Mouse (Mus musculus) heart, embryonic 10.5 days (tissue): ENCODE results near the gene Ccdc162. TPM values are rescaled to one million over a fixed set of nuclear protein-coding genes. Genes with fewer than 3 reads are reported as not detected.
"Not testable (repeated sequence)": the region's sequence is repeated elsewhere in the genome, so short reads cannot be mapped to it uniquely, and the experiment has no call there.

Experiments
- DNase-seq: peaks from one replicate; pipeline ENCODE4 v3.0.0-alpha.2; 2017; ENCODE audit warnings: low spot score
- H3K27ac ChIP-seq: fragments of 300-500 bp; sonication (generic); 2 replicates; pipeline ENCODE4 v1.5.1; 2016; ENCODE audit warnings: mild to moderate bottlenecking
- H3K27me3 ChIP-seq: fragments of 300-500 bp; sonication (generic); 2 replicates; pipeline ENCODE4 v1.6.1; 2016; ENCODE audit warnings: mild to moderate bottlenecking; ENCODE audit not compliant: poor library complexity, insufficient read depth, severe bottlenecking
- H3K36me3 ChIP-seq: fragments of 300-500 bp; sonication (generic); 2 replicates; pipeline ENCODE4 v1.6.1; 2016; ENCODE audit warnings: mild to moderate bottlenecking, moderate library complexity
- H3K4me1 ChIP-seq: fragments of 300-500 bp; sonication (generic); 2 replicates; pipeline ENCODE4 v1.6.1; 2016; ENCODE audit warnings: mild to moderate bottlenecking
- H3K4me3 ChIP-seq: fragments of 300-500 bp; sonication (generic); 2 replicates; pipeline ENCODE4 v1.5.1; 2016; ENCODE audit warnings: mild to moderate bottlenecking, moderate library complexity
- H3K9me3 ChIP-seq: fragments of 300-500 bp; sonication (generic); 2 replicates; pipeline ENCODE4 v1.6.1; 2016; ENCODE audit warnings: mild to moderate bottlenecking, moderate library complexity
- WGBS: fragments of 180-500 bp; shearing (Covaris S2); methylation state at CpG from one replicate; pipeline ENCODE4 v1.1.7; 2016; 5-methylcytosine and 5-hydroxymethylcytosine counted together
- polyA plus RNA-seq: library from polyadenylated mRNA; unstranded; fragments of >200 nt; fragmentation: Nextera tagmentation; extraction: Ambion mirVana; gene quantifications from 2 replicates; pipeline ENCODE4 v1.2.1, GENCODE M21; 2016

Ccdc162 gene
- polyA plus RNA-seq, 1 experiment from 2014 or later = 0.40 TPM

DNA sequence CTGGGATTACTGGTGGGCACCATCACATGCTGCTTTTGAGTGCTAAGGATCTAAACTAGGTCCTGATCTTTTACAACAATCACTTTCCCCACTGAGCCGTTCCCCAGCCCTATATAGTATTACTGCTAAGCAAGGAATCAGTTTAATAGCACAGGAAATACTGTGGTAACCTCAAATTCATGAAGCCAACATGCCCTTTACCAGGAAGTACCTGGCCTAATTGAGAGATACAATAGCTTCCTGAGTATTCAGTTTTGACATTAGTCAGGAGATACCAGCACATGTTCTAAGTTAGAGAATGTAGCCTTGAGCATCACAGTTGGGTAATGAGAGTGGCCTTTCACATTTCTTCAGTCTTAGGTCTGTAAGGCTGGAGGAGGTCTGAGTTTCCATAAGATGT is 179.7 kb downstream of the Ccdc162 start:
- no peak overlapping the region for H3K27ac ChIP-seq
- H3K27me3 ChIP-seq = no peaks in the 10 kb centered on the region
- peak; percentile 61 for DNase-seq
- no peak overlapping the region for H3K4me3 ChIP-seq
- H3K9me3 ChIP-seq = no peaks in the 10 kb centered on the region
- H3K36me3 ChIP-seq = peaks cover 65% of the 10 kb centered on the region
- 88% methylated on average over 1 of the region's 1 CpGs for WGBS
- H3K4me1 ChIP-seq = no peaks in the 10 kb centered on the region

DNA sequence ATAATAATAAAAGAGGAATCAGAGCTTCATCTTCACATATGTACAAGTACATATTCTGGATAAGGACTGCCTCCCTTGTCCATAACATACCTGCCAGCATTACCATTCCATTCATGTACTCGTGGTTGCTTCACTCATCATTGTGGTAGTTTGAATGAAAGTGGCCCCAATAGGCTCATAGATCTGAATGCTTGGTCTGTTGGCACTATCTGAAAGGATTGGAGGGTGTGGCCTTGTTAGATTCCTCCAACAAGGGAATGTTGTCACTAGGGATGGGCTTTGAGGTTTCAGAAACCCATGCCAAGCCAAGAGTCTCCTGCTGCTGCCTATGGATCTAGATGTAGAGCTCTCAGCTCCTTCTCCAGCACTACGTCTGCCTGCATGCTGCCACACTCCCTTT is 180.4 kb downstream of the Ccdc162 start:
- Histone ChIP-seq H3K27ac (no peak overlapping the region), H3K4me1 (no peaks in the 10 kb centered on the region), H3K9me3 (no peaks in the 10 kb centered on the region), H3K27me3 (no peaks in the 10 kb centered on the region), H3K4me3 (no peak overlapping the region), H3K36me3 (peaks cover 71% of the 10 kb centered on the region)
- peak; percentile 58 for DNase-seq
- WGBS = 92% methylated on average over 2 of the region's 2 CpGs

DNA sequence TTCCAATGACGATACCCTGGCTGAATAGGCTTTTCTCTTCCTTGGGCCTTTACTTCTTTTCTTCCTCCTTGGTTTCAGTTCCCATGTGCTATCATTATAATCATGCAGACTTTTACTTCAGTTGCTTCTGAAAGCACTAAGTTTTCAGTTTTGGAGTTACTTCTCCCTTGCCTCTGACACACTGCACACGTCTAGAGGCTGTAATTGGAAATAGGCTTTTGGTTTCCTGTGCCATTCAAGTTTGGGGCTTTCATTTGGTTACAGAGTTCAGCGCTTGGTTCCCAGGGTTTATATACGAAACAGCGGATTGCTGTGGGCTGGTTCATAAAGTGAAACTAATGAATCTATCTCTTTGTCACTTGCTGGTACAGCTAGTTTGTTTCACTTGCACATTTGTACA is 186.5 kb downstream of the Ccdc162 start:
- Histone ChIP-seq H3K27ac (no peak overlapping the region), H3K4me1 (no peaks in the 10 kb centered on the region), H3K36me3 (peaks cover 87% of the 10 kb centered on the region), H3K27me3 (no peaks in the 10 kb centered on the region), H3K9me3 (no peaks in the 10 kb centered on the region), H3K4me3 (no peak overlapping the region)
- no peak for DNase-seq
- WGBS = 87% methylated on average over 5 of the region's 5 CpGs

DNA sequence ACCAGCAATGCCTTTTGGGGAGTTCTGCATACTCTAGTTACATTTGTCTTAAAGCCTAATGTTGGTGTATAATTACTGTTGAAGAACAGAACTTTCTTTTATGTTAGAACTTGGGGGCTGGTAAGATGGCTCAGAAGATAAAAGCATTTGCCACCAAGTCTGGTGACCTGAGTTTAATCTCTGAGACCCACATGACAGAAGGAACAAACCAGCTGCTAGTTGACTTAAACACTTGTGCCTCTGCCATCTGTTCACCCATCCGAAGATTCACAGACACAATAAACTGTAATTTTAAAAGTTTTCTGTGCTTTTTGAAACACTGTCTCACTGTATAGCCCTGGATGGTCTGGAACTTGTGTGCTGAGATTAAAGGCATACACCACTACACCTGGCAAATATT is 190.7 kb downstream of the Ccdc162 start:
- 94% methylated on average over 1 of the region's 1 CpGs for WGBS
- no peak for DNase-seq
- Histone ChIP-seq H3K27ac (no peak overlapping the region), H3K4me3 (no peak overlapping the region), H3K36me3 (peaks cover 63% of the 10 kb centered on the region), H3K4me1 (peaks cover 8% of the 10 kb centered on the region), H3K27me3 (no peaks in the 10 kb centered on the region), H3K9me3 (no peaks in the 10 kb centered on the region)

DNA sequence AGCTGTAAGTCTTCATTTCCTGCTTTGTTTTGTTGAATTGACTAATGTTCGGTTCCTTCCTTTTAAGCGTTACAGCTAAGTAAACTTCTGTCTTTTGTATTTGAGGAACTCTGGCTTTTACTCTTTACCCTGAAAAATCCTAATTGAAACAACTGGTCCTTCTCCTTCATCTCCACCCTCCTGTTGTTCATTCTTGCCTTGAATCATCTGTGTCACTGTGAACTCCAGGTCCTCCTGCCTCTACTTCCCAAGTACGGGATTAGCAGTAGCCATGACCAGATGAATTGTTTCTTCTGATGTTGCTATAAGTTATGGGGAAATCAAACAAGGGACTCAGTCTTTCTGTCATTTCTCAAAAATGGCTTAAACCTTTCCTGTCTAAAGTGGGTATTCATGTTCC is 193.0 kb downstream of the Ccdc162 start:
- 92% methylated on average over 3 of the region's 3 CpGs for WGBS
- Histone ChIP-seq H3K9me3 (no peaks in the 10 kb centered on the region), H3K36me3 (peaks cover 41% of the 10 kb centered on the region), H3K27ac (no peak overlapping the region), H3K4me1 (peaks cover 8% of the 10 kb centered on the region), H3K4me3 (no peak overlapping the region), H3K27me3 (no peaks in the 10 kb centered on the region)
- DNase-seq = no peak

DNA sequence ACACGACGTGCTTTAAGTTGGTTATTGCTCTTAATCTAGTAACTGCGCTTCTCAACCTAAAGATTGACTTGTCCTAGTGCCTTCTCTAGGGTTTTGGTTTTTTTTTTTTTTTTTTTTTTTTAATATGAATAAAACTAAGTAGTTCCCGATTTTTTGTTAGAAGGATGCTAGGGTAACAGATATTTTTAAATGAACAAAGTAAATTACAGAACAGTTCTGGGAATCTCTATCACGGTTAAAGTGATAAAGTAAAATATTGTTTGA is 196.1 kb downstream of the Ccdc162 start:
- H3K36me3 ChIP-seq = peaks cover 18% of the 10 kb centered on the region
- no peaks in the 10 kb centered on the region for H3K9me3 ChIP-seq
- H3K4me1 ChIP-seq = peaks cover 8% of the 10 kb centered on the region
- 5% methylated on average over 5 of the region's 5 CpGs for WGBS
- peak overlapping the region; percentile 92 for H3K4me3 ChIP-seq
- no peaks in the 10 kb centered on the region for H3K27me3 ChIP-seq
- peak overlapping the region; percentile 100 for H3K27ac ChIP-seq
- DNase-seq = no peak

DNA sequence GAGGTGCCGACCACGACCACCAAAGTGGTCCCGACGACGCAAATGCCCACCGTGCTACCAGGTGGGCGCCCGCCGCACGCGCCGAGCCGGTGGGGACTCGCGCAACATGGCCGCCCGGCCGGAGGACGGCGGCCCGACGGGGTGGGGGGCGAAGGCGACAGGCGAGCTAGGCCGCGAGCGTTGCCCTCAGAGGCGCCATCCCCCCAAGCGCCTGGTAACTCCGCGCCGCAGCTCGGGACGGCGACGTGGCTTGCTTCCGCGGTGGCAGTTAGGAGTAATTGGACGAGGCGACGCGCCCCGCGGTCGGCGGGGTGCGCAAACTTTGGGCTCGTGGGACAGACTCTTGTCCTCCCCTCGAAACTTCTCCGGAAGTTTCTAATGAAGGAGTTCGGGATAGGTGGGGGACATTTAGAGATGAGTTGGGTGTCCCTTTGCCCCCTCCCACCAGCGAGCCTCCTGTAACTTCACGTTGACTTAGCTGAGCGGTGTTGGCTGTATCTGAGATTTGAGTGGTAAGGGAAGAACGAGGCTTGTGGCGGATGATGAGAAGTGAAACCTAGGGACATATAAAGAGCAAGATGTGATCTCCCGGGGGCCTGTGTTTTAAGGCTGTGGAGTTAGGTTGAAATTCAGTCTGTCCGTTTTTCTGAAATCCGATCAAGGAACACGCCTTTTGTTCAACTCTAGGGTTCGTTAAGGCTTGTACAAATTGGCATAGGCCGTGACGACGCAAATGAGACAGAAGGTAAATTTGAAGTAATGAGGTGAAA is 196.6 kb downstream of the Ccdc162 start:
- peak; percentile 87 for DNase-seq
- Histone ChIP-seq H3K9me3 (no peaks in the 10 kb centered on the region), H3K4me3 (peak overlapping the region; percentile 92), H3K36me3 (peaks cover 14% of the 10 kb centered on the region), H3K4me1 (peaks cover 8% of the 10 kb centered on the region), H3K27me3 (no peaks in the 10 kb centered on the region), H3K27ac (peak overlapping the region; percentile 100)
- under 1% methylated on average over 65 of the region's 65 CpGs for WGBS

DNA sequence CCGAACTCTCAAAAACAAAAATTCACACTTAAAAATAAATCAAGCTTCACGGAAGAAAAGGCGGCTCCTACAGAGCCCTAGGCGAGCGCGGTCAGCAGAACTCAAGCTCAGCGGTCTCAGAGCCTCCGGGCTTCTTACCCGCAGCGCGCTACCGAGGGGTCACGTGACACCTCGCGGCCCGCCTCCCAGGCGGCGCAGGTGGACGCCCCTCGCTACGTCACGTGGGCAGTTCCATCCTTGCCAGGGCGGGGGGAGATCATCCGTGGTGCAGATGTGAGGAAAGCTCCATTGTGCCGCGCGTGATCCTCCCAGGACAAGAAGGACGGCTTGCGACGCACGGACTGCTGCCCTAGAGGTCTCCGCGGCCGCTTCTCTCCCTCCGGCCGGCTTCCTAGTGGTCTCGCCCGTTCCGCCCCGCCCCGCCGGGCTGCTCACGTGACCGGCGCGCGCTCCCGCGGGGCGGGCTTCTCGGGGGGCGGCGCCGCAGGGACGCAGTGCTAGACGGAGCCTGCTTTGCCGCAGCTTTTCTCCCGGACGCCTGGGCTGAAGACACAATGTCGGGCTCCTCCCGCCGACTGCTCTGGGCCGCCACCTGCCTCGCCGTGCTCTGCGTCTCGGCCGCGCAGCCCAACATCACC is 197.3 kb downstream of the Ccdc162 start, which contains the start of gene Cd164:
Gene Cd164, plus strand, starts transcription at position 434 of the 638 bp plus-strand sequence.
- WGBS = under 1% methylated on average over 69 of the region's 69 CpGs
- DNase-seq = peak; percentile 95

DNA sequence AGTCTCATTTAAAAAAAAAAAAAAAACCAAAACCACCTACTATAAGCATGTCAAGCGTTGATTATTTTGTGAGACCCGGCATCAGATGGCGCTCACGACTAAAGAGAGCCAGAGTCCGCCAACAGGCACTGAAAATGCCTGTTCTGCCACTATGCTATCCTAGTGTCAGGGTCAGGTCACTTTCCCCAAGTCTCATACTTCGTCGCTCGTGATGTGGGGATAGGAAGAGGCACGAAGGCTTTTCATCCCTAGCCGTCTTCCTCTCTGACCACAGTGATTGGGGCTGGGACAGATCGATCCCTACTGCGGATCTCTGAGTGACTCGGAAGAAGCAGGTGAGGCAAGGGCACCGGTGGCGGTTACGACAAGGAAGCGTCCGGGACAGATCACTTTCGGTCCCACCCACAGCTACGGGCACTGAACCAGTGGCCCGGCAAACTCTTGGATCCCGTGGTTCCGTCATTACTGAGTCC is 197.9 kb downstream of the Ccdc162 start:
- H3K9me3 ChIP-seq = no peaks in the 10 kb centered on the region

More for the DNA sequence above, 197.3 kb downstream of the Ccdc162 start, which contains the start of gene Cd164:
- Histone ChIP-seq H3K9me3 (no peaks in the 10 kb centered on the region), H3K36me3 (peaks cover 7% of the 10 kb centered on the region; the same call in 1 of the 2 replicates), H3K27ac (peak within 1 kb of the TSS; percentile 100), H3K4me3 (peak within 1 kb of the TSS; percentile 92), H3K4me1 (peaks cover 8% of the 10 kb centered on the region), H3K27me3 (no peaks in the 10 kb centered on the region)

DNA sequence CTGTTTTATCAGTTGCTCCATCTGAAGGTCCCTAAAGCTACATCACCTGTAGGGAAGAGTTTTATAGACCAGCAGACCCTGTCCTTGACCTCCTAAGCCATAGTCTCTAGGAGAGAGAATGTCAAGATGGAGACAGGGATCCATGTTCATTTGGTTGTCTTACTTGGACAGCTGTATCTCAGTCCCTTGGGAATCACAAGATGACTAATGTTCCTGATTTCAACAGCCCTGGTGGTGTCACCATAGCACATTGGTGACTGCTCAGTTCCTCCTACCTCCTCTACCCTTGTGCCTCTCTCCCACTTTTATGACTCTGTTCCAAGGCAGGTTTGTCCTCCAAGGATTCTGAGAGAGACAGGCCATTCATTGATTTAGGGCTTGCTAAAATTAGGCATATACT is 201.5 kb downstream of the Ccdc162 start:
- Histone ChIP-seq H3K4me3 (no peak overlapping the region), H3K36me3 (no peaks in the 10 kb centered on the region), H3K4me1 (no peaks in the 10 kb centered on the region), H3K27me3 (no peaks in the 10 kb centered on the region), H3K9me3 (no peaks in the 10 kb centered on the region), H3K27ac (no peak overlapping the region)
- DNase-seq = no peak

More for the DNA sequence above, 197.9 kb downstream of the Ccdc162 start:
- H3K27me3 ChIP-seq = no peaks in the 10 kb centered on the region
- peaks cover 8% of the 10 kb centered on the region for H3K4me1 ChIP-seq
- WGBS = under 1% methylated on average over 23 of the region's 23 CpGs
- H3K36me3 ChIP-seq = 0 out of 2 replicates have a peak, but pooled peaks cover under 1% of the 10 kb centered on the region
- H3K27ac ChIP-seq = peak overlapping the region; percentile 100
- peak overlapping the region; percentile 92 for H3K4me3 ChIP-seq
- DNase-seq = peak; percentile 89

DNA sequence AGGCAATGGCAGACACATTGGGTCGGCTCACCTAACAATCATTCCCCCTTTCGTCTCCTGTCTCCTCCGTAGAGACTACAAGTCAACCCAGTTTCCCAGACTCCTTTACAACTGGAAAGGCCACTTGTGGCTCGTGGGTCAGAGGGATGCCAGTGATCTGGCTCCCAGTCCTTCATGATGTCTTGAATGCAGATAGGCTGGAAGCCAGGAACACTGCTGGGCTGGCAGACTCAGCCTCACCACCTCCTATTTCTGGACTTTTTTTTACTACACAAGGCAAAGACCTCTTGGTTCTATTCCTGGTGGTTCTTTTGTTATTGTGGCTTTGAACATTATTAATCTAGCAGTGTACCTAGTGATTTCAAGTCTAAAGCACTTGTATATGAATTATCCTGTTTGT is 202.1 kb downstream of the Ccdc162 start:
- 71% methylated on average over 4 of the region's 4 CpGs for WGBS
- no peaks in the 10 kb centered on the region for H3K9me3 ChIP-seq

DNA sequence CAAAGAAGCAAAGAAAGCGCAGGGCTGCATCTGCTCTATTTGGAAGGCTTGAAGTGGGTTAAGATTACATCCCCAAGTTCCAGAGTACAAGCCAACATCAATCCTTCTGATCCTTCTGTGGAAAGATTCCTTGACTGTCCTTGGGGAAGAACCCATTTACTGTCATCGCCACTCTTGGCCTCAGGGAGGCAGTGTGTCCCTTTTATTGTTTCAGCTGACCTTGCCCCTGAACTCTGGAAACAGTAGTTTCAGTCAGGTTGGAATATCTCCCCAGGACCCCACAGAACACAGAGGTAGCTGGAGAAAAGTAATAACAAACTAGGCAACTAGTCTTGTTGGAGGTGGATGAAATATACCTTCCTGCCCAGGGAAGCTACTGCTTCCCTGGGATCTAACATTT is 207.3 kb downstream of the Ccdc162 start:
- DNase-seq = no peak
- 27% methylated on average over 2 of the region's 2 CpGs for WGBS

More for the DNA sequence above, 202.1 kb downstream of the Ccdc162 start:
- Histone ChIP-seq H3K27ac (no peak overlapping the region), H3K36me3 (no peaks in the 10 kb centered on the region), H3K4me1 (no peaks in the 10 kb centered on the region), H3K27me3 (no peaks in the 10 kb centered on the region), H3K4me3 (no peak overlapping the region)
- no peak for DNase-seq

DNA sequence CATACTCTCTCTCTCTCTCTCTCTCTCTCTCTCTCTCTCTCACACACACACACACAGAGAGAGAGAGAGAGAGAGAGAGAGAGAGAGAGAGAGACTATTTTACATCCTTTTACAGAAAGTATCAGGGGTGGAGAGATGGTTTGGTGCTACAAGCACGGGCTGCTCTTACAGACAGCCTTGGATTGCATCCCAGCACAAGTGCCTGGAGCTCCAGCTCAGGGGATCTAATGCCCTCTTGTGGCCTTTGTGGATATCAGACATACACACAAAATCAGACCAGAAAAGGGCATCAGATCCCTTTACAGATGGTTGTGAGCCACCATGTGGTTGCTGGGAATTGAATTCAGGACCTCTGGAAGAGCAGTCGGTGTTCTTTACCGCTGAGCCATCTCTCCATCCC is 211.0 kb downstream of the Ccdc162 start:
- not testable (repeated sequence) for H3K27me3 ChIP-seq
- 6% methylated on average over 3 of the region's 3 CpGs for WGBS
- DNase-seq = peak; percentile 86

More for the DNA sequence above, 207.3 kb downstream of the Ccdc162 start:
- H3K4me3 ChIP-seq = no peak overlapping the region
- H3K27ac ChIP-seq = no peak overlapping the region
- no peaks in the 10 kb centered on the region for H3K27me3 ChIP-seq
- no peaks in the 10 kb centered on the region for H3K36me3 ChIP-seq
- H3K4me1 ChIP-seq = no peaks in the 10 kb centered on the region
- H3K9me3 ChIP-seq = no peaks in the 10 kb centered on the region

More for the DNA sequence above, 211.0 kb downstream of the Ccdc162 start:
- H3K4me3 ChIP-seq, H3K9me3 ChIP-seq, H3K27ac ChIP-seq, H3K36me3 ChIP-seq, H3K4me1 ChIP-seq: not testable (repeated sequence)
